Mouse (Mus musculus): ENCODE measurements around the gene Spo11. TPM values are rescaled to one million over a fixed set of nuclear protein-coding genes. Genes with fewer than 3 reads are reported as not detected.

The Spo11 gene
- polyA plus RNA-seq, 1 experiment from 2014 or later, result not detected

- H3K9me3 ChIP-seq (ENCODE audit: control insufficient read depth), result no peaks in the 10 kb centered on the region
- no peak overlapping the region for H3K4me2 ChIP-seq (replicated peaks; ENCODE audit: low read depth)
- ATAC-seq, result no peak
- H3K4me1 ChIP-seq (replicated peaks; ENCODE audit: control insufficient read depth, insufficient read depth, low read length), result no peaks in the 10 kb centered on the region
- H3K9ac ChIP-seq (ENCODE audit: low read depth, low read length), result no peak overlapping the region
- no peaks in the 10 kb centered on the region for H3K27me3 ChIP-seq (replicated peaks; ENCODE audit: control insufficient read depth, insufficient read depth, low read length)
- H3K36me3 ChIP-seq (ENCODE audit: control insufficient read depth, insufficient read depth), result peaks cover 34% of the 10 kb centered on the region
- TF ChIP-seq CTCF (IDR thresholded peaks at IDR 0.05; ENCODE audit: low read depth), result no peak
- no peak overlapping the region for H3K4me3 ChIP-seq (ENCODE audit: low read depth, low read length)
- no peak overlapping the region for H3K27ac ChIP-seq (ENCODE audit: low read depth, low read length)
- WGBS, result 66% methylated on average over 4 of the region's 4 CpGs
These were observed 59.1 kb downstream of the Spo11 start for GRCm38 (mm10) chr2:173036611-173037010.

GRCm38 (mm10) chr2:173037347-173037746 is 59.8 kb downstream of the Spo11 start:
- Histone ChIP-seq H3K4me2 (replicated peaks; ENCODE audit: low read depth) (no peak overlapping the region), H3K36me3 (ENCODE audit: control insufficient read depth, insufficient read depth) (peaks cover 27% of the 10 kb centered on the region), H3K9me3 (ENCODE audit: control insufficient read depth) (no peaks in the 10 kb centered on the region), H3K4me1 (replicated peaks; ENCODE audit: control insufficient read depth, insufficient read depth, low read length) (no peaks in the 10 kb centered on the region), H3K4me3 (ENCODE audit: low read depth, low read length) (no peak overlapping the region), H3K27me3 (replicated peaks; ENCODE audit: control insufficient read depth, insufficient read depth, low read length) (no peaks in the 10 kb centered on the region), H3K27ac (ENCODE audit: low read depth, low read length) (no peak overlapping the region), H3K9ac (ENCODE audit: low read depth, low read length) (no peak overlapping the region)
- no peak for TF ChIP-seq CTCF (IDR thresholded peaks at IDR 0.05; ENCODE audit: low read depth)
- WGBS, result 75% methylated on average over 5 of the region's 5 CpGs
- no peak for ATAC-seq

GRCm38 (mm10) chr2:173037827-173038607 is 60.5 kb downstream of the Spo11 start:
- Histone ChIP-seq H3K4me1 (replicated peaks; ENCODE audit: control insufficient read depth, insufficient read depth, low read length) (no peaks in the 10 kb centered on the region), H3K9ac (ENCODE audit: low read depth, low read length) (no peak overlapping the region), H3K36me3 (ENCODE audit: control insufficient read depth, insufficient read depth) (peaks cover 20% of the 10 kb centered on the region), H3K4me3 (ENCODE audit: low read depth, low read length) (no peak overlapping the region), H3K9me3 (ENCODE audit: control insufficient read depth) (no peaks in the 10 kb centered on the region), H3K27me3 (replicated peaks; ENCODE audit: control insufficient read depth, insufficient read depth, low read length) (no peaks in the 10 kb centered on the region), H3K27ac (ENCODE audit: low read depth, low read length) (no peak overlapping the region), H3K4me2 (replicated peaks; ENCODE audit: low read depth) (no peak overlapping the region)
- TF ChIP-seq CTCF (IDR thresholded peaks at IDR 0.05; ENCODE audit: low read depth), result no peak
- WGBS, result 63% methylated on average over 7 of the region's 7 CpGs
- no peak; the same call in 1 of the 2 replicates for ATAC-seq

- no peak overlapping the region for H3K4me2 ChIP-seq (replicated peaks; ENCODE audit: low read depth)
- H3K9ac ChIP-seq (ENCODE audit: low read depth, low read length), result no peak overlapping the region
- H3K27ac ChIP-seq (ENCODE audit: low read depth, low read length), result no peak overlapping the region
- H3K4me3 ChIP-seq (ENCODE audit: low read depth, low read length), result no peak overlapping the region
- 90% methylated on average over 4 of the region's 4 CpGs for WGBS
- no peak for TF ChIP-seq CTCF (IDR thresholded peaks at IDR 0.05; ENCODE audit: low read depth)
- ATAC-seq, result no peak
- no peaks in the 10 kb centered on the region for H3K4me1 ChIP-seq (replicated peaks; ENCODE audit: control insufficient read depth, insufficient read depth, low read length)
- H3K9me3 ChIP-seq (ENCODE audit: control insufficient read depth), result no peaks in the 10 kb centered on the region
- no peaks in the 10 kb centered on the region for H3K27me3 ChIP-seq (replicated peaks; ENCODE audit: control insufficient read depth, insufficient read depth, low read length)
- peaks cover 11% of the 10 kb centered on the region for H3K36me3 ChIP-seq (ENCODE audit: control insufficient read depth, insufficient read depth)
These were observed 61.5 kb downstream of the Spo11 start for GRCm38 (mm10) chr2:173039041-173039440.

- Histone ChIP-seq H3K9me3 (ENCODE audit: control insufficient read depth) (no peaks in the 10 kb centered on the region), H3K4me3 (ENCODE audit: low read depth, low read length) (no peak overlapping the region), H3K36me3 (ENCODE audit: control insufficient read depth, insufficient read depth) (peaks cover under 1% of the 10 kb centered on the region; the same call in 1 of the 2 replicates), H3K4me1 (replicated peaks; ENCODE audit: control insufficient read depth, insufficient read depth, low read length) (no peaks in the 10 kb centered on the region), H3K27ac (ENCODE audit: low read depth, low read length) (no peak overlapping the region), H3K9ac (ENCODE audit: low read depth, low read length) (no peak overlapping the region), H3K4me2 (replicated peaks; ENCODE audit: low read depth) (no peak overlapping the region), H3K27me3 (replicated peaks; ENCODE audit: control insufficient read depth, insufficient read depth, low read length) (no peaks in the 10 kb centered on the region)
- TF ChIP-seq CTCF (IDR thresholded peaks at IDR 0.05; ENCODE audit: low read depth), result no peak
- WGBS, result 78% methylated on average over 3 of the region's 3 CpGs
- no peak for ATAC-seq
These were observed 63.3 kb downstream of the Spo11 start for GRCm38 (mm10) chr2:173040803-173041202.

GRCm38 (mm10) chr2:173041242-173041641 is 63.7 kb downstream of the Spo11 start:
- no peak for ATAC-seq
- no peaks in the 10 kb centered on the region; the same call in 1 of the 2 replicates for H3K36me3 ChIP-seq (ENCODE audit: control insufficient read depth, insufficient read depth)
- no peak overlapping the region for H3K4me3 ChIP-seq (ENCODE audit: low read depth, low read length)
- no peak overlapping the region for H3K27ac ChIP-seq (ENCODE audit: low read depth, low read length)
- H3K4me2 ChIP-seq (replicated peaks; ENCODE audit: low read depth), result no peak overlapping the region
- no peak for TF ChIP-seq CTCF (IDR thresholded peaks at IDR 0.05; ENCODE audit: low read depth)
- H3K9me3 ChIP-seq (ENCODE audit: control insufficient read depth), result no peaks in the 10 kb centered on the region
- no peak overlapping the region for H3K9ac ChIP-seq (ENCODE audit: low read depth, low read length)
- H3K27me3 ChIP-seq (replicated peaks; ENCODE audit: control insufficient read depth, insufficient read depth, low read length), result no peaks in the 10 kb centered on the region
- 51% methylated on average over 5 of the region's 5 CpGs for WGBS
- no peaks in the 10 kb centered on the region for H3K4me1 ChIP-seq (replicated peaks; ENCODE audit: control insufficient read depth, insufficient read depth, low read length)

Measured in intestine, postnatal 0 days (tissue).